Mouse (Mus musculus) limb, embryonic 13.5 days (tissue): ENCODE data around the gene Hs6st3. TPM values are rescaled to one million over a fixed set of nuclear protein-coding genes. Genes with fewer than 3 reads are reported as not detected.

Experiments
- ATAC-seq: fragments of 200-750 bp; cut with Nextera tagmentation; 2 replicates; pipeline ENCODE4 v1.8.0; 2017; ENCODE audit warnings: low read depth, moderate number of reproducible peaks, moderate TSS enrichment; ENCODE audit not compliant: low FRiP score
- H3K27ac ChIP-seq: fragments of 300-500 bp; sonication (generic); 2 replicates; pipeline ENCODE4 v1.5.1; 2015; ENCODE audit warnings: inconsistent platforms, mild to moderate bottlenecking, moderate library complexity
- H3K27me3 ChIP-seq: fragments of 300-500 bp; sonication (generic); 2 replicates; pipeline ENCODE4 v1.6.1; 2015; ENCODE audit warnings: mild to moderate bottlenecking, inconsistent platforms
- H3K36me3 ChIP-seq: fragments of 300-500 bp; sonication (generic); 2 replicates; pipeline ENCODE4 v1.6.1; 2015; ENCODE audit warnings: inconsistent platforms, mild to moderate bottlenecking, moderate library complexity
- H3K4me1 ChIP-seq: fragments of 300-500 bp; sonication (generic); 2 replicates; pipeline ENCODE4 v1.6.1; 2015; ENCODE audit warnings: inconsistent platforms
- H3K4me2 ChIP-seq: fragments of 300-500 bp; sonication (generic); replicated peaks from 2 replicates; pipeline ENCODE4 v1.6.1; 2015; ENCODE audit warnings: inconsistent platforms, mild to moderate bottlenecking, moderate library complexity
- H3K4me3 ChIP-seq: fragments of 300-500 bp; sonication (generic); 2 replicates; pipeline ENCODE4 v1.5.1; 2015; ENCODE audit warnings: moderate library complexity, mild to moderate bottlenecking, inconsistent platforms
- H3K9ac ChIP-seq: fragments of 300-500 bp; sonication (generic); 2 replicates; pipeline ENCODE4 v1.6.1; 2015; ENCODE audit warnings: mild to moderate bottlenecking, inconsistent platforms
- H3K9me3 ChIP-seq: fragments of 300-500 bp; sonication (generic); 2 replicates; pipeline ENCODE4 v1.6.1; 2016; ENCODE audit warnings: inconsistent platforms
- WGBS: fragments of 180-500 bp; shearing (Covaris S2); methylation state at CpG from one replicate; pipeline ENCODE4 v1.1.7; 2015; 5-methylcytosine and 5-hydroxymethylcytosine counted together
- polyA plus RNA-seq: library from polyadenylated mRNA; unstranded; fragments of >200 nt; fragmentation: Nextera tagmentation; extraction: Ambion mirVana; gene quantifications from 2 replicates; pipeline ENCODE4 v1.2.1, GENCODE M21; 2015

The Hs6st3 gene
- polyA plus RNA-seq, 1 experiment from 2014 or later: 0.24 TPM

DNA sequence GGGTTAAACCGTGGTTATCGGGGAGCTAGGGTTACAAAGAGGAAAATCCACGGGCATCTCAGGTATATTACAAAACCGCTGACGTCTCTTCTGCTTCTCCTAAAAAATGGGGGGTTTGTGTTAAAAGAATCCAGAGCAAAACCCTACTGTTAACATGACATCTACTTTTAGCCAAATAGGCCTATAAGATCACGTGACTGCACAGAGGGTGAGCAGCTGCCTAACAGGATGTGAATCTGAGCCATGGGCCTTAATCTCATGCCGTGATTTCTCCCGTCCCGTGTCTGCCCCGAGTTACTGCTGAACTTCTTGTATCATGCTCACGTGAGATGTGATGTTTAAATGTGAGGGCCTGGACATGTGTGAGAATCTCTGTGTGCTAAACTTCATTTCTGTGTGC lies 540.4 kb downstream of the Hs6st3 start:
- no peaks in the 10 kb centered on the region for H3K36me3 ChIP-seq
- no peaks in the 10 kb centered on the region for H3K9me3 ChIP-seq
- 0 out of 2 replicates have a peak overlapping the region, but pooled peaks have one; percentile 33 for H3K27ac ChIP-seq
- no peak overlapping the region for H3K9ac ChIP-seq
- H3K27me3 ChIP-seq: no peaks in the 10 kb centered on the region
- peaks cover 14% of the 10 kb centered on the region; the same call in 1 of the 2 replicates for H3K4me1 ChIP-seq
- H3K4me2 ChIP-seq: peak overlapping the region; percentile 30
- 49% methylated on average over 11 of the region's 11 CpGs for WGBS
- ATAC-seq: peak; percentile 44; the same call in 1 of the 2 replicates
- no peak overlapping the region for H3K4me3 ChIP-seq

DNA sequence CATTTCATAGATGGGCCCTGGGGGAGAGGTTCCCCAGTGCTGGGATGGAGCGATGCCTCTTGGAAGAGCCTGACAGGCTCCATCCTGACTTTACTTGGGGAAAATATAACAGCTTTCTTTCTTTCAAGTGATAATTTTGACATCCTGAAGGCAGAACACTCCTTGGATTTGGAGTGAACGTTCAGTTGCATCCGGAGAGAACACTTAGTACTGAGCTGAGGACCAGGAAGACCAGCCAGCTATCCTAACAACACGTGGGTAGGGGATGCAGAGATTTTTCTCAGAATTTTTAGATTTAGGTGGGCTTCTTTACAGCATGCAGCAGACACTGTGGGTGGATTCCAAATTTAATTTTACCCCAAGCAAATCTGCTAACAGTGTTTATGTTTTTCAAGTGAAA lies 541.9 kb downstream of the Hs6st3 start:
- H3K4me1 ChIP-seq: peaks cover 14% of the 10 kb centered on the region; the same call in 1 of the 2 replicates
- no peak overlapping the region for H3K27ac ChIP-seq
- H3K9ac ChIP-seq: no peak overlapping the region
- ATAC-seq: no peak
- H3K4me3 ChIP-seq: no peak overlapping the region
- WGBS: 86% methylated on average over 4 of the region's 4 CpGs
- no peaks in the 10 kb centered on the region for H3K36me3 ChIP-seq
- no peaks in the 10 kb centered on the region for H3K9me3 ChIP-seq
- H3K27me3 ChIP-seq: no peaks in the 10 kb centered on the region
- no peak overlapping the region for H3K4me2 ChIP-seq

DNA sequence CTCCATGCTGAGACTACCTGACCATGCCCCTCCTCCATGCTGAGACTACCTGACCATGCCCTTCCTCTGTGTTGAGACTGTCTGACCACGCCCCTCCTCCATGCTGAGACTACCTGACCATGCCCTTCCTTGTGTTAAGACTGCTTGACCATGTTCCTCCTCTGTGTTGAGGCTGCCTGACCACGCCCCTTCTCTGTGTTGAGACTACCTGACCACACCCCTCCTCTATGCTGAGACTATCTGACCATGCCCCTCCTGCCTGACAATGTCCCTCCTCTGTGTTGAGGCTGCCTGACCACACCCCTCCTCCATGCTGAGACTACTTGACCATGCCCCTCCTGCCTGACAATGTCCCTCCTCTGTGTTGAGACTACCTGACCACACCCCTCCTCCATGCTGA lies 549.7 kb downstream of the Hs6st3 start:
- no peak overlapping the region for H3K4me2 ChIP-seq
- H3K27me3 ChIP-seq: no peaks in the 10 kb centered on the region
- no peak overlapping the region for H3K9ac ChIP-seq
- H3K4me1 ChIP-seq: no peaks in the 10 kb centered on the region
- ATAC-seq: 0 out of 2 replicates have a peak, but pooled peaks have one; percentile 36
- no peak overlapping the region for H3K27ac ChIP-seq
- H3K36me3 ChIP-seq: no peaks in the 10 kb centered on the region
- WGBS: 95% methylated on average over 2 of the region's 2 CpGs
- H3K4me3 ChIP-seq: no peak overlapping the region
- no peaks in the 10 kb centered on the region for H3K9me3 ChIP-seq

DNA sequence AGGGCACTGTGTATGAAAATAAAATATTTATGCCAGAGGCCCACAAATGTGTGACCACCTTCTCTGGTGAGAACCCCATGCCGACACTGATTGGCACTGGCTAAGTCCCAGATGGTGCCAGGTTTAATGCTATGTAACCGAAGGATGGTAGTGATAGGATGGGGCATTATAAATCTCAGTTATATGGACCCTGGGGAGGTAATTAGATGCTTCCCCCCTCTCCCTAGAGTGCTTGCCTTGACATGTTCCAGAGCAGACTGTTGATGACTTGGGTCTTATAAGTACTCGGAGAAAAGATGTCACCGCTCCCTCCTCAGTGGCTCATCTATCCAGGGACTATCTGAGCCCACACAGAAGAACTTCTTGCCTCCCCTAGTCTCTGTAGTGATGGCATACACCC lies 561.8 kb downstream of the Hs6st3 start:
- H3K27ac ChIP-seq: no peak overlapping the region
- ATAC-seq: no peak
- H3K4me3 ChIP-seq: no peak overlapping the region
- H3K4me2 ChIP-seq: no peak overlapping the region
- no peak overlapping the region for H3K9ac ChIP-seq
- 84% methylated on average over 4 of the region's 4 CpGs for WGBS
- H3K9me3 ChIP-seq: no peaks in the 10 kb centered on the region
- no peaks in the 10 kb centered on the region for H3K36me3 ChIP-seq
- H3K27me3 ChIP-seq: no peaks in the 10 kb centered on the region
- no peaks in the 10 kb centered on the region for H3K4me1 ChIP-seq

DNA sequence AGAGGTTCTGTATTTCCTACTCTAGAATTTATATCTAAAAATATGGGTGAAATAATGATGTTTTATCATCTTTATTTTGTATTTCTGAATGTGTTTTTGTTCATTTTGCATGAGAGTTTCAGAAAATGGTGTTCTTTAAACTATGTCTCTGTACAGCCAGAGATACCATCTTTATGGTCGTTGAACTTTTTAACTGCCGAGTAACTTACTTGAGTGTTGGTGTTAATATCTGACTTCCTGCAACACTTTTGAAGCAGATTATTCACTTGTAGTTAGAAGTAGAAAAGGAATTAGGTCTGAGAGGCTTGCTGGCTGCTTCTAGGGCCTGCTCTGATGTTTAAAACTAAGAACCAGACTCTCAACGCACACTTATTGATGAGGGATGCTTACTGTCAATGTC lies 576.6 kb downstream of the Hs6st3 start:
- Histone ChIP-seq H3K27me3 (no peaks in the 10 kb centered on the region), H3K4me2 (no peak overlapping the region), H3K4me3 (no peak overlapping the region), H3K9ac (no peak overlapping the region), H3K27ac (no peak overlapping the region), H3K36me3 (no peaks in the 10 kb centered on the region), H3K4me1 (0 out of 2 replicates have a peak, but pooled peaks cover 5% of the 10 kb centered on the region), H3K9me3 (no peaks in the 10 kb centered on the region)
- WGBS: 69% methylated on average over 3 of the region's 3 CpGs
- no peak for ATAC-seq

- ATAC-seq: 0 out of 2 replicates have a peak, but pooled peaks have one; percentile 15
Observed at GRCm38 (mm10) chr14:119717323-119717722, 579.2 kb downstream of the Hs6st3 start.

GRCm38 (mm10) chr14:119725102-119725501 lies 587.0 kb downstream of the Hs6st3 start:
- no peak overlapping the region for H3K9ac ChIP-seq
- no peak overlapping the region for H3K4me2 ChIP-seq
- no peaks in the 10 kb centered on the region for H3K27me3 ChIP-seq
- no peaks in the 10 kb centered on the region for H3K9me3 ChIP-seq
- H3K36me3 ChIP-seq: no peaks in the 10 kb centered on the region
- 77% methylated on average over 6 of the region's 6 CpGs for WGBS
- H3K27ac ChIP-seq: no peak overlapping the region
- H3K4me3 ChIP-seq: no peak overlapping the region
- no peak for ATAC-seq
- H3K4me1 ChIP-seq: no peaks in the 10 kb centered on the region

More at GRCm38 (mm10) chr14:119717323-119717722, 579.2 kb downstream of the Hs6st3 start:
- no peak overlapping the region for H3K27ac ChIP-seq
- no peaks in the 10 kb centered on the region for H3K27me3 ChIP-seq
- H3K4me1 ChIP-seq: 0 out of 2 replicates have a peak, but pooled peaks cover 4% of the 10 kb centered on the region
- no peak overlapping the region for H3K4me3 ChIP-seq
- H3K9me3 ChIP-seq: no peaks in the 10 kb centered on the region
- no peak overlapping the region for H3K9ac ChIP-seq
- H3K4me2 ChIP-seq: no peak overlapping the region
- H3K36me3 ChIP-seq: no peaks in the 10 kb centered on the region
- WGBS: 44% methylated on average over 1 of the region's 1 CpGs

GRCm38 (mm10) chr14:119731436-119732080 lies 593.4 kb downstream of the Hs6st3 start:
- ATAC-seq: no peak
- Histone ChIP-seq H3K9me3 (no peaks in the 10 kb centered on the region), H3K4me1 (no peaks in the 10 kb centered on the region), H3K4me2 (no peak overlapping the region), H3K4me3 (no peak overlapping the region), H3K36me3 (no peaks in the 10 kb centered on the region), H3K27ac (no peak overlapping the region), H3K27me3 (no peaks in the 10 kb centered on the region), H3K9ac (no peak overlapping the region)
- 76% methylated on average over 7 of the region's 7 CpGs for WGBS

GRCm38 (mm10) chr14:119732219-119732618 lies 594.1 kb downstream of the Hs6st3 start:
- Histone ChIP-seq H3K27me3 (no peaks in the 10 kb centered on the region), H3K27ac (no peak overlapping the region), H3K4me1 (no peaks in the 10 kb centered on the region), H3K9me3 (no peaks in the 10 kb centered on the region), H3K4me3 (no peak overlapping the region), H3K36me3 (no peaks in the 10 kb centered on the region), H3K4me2 (no peak overlapping the region), H3K9ac (no peak overlapping the region)
- ATAC-seq: no peak
- WGBS: 88% methylated on average over 4 of the region's 4 CpGs

DNA sequence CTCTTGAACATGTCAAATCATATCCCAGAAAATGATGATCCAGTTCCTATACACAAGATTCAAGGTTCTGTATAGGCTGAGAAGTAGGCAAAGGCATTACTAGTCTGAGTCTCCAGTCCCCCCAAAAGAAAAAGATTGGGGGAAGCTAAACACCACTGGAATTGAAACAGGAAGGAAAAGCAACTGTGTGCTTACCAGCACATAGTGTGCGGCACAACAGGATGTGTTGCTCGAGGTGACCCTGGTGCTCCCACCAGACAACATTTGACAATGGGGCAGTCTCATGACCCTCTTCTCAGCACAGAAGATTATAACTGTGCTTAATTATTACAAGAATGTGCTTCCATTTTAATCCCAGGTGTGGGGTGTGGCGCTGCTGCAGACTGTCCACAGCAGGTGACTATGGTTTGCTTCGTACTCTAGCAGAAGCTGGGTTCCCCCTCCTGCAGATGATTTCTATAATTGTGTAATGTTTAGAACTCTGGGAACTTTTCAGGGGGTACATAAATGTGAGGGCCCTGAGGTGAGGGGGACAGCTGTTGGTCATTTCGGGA lies 599.3 kb downstream of the Hs6st3 start:
- no peaks in the 10 kb centered on the region for H3K4me1 ChIP-seq
- WGBS: 61% methylated on average over 5 of the region's 5 CpGs
- H3K4me3 ChIP-seq: no peak overlapping the region
- ATAC-seq: no peak
- no peaks in the 10 kb centered on the region for H3K9me3 ChIP-seq
- H3K27ac ChIP-seq: no peak overlapping the region
- H3K9ac ChIP-seq: no peak overlapping the region
- H3K27me3 ChIP-seq: no peaks in the 10 kb centered on the region
- H3K36me3 ChIP-seq: no peaks in the 10 kb centered on the region
- no peak overlapping the region for H3K4me2 ChIP-seq

DNA sequence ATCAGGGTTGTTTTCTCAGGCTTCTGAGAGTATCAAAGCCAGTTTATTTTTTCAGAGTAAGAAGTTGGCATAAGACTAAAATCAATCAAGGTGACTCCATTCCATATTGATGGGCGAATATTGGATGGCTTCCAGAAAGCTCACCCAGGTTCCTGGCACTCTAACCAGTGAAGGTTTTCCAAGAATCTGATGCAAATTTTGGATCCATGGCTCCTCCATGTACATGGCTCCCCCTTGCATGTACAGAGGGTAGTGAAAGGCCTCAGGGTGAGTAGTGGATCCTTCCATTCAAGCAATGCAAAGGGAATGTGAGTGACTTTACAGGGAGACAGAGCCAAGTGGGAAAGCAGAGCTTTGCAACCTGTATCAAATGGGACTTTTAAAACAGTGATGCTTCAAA lies 603.6 kb downstream of the Hs6st3 start:
- no peak overlapping the region for H3K9ac ChIP-seq
- no peaks in the 10 kb centered on the region for H3K9me3 ChIP-seq
- ATAC-seq: no peak
- no peak overlapping the region for H3K4me2 ChIP-seq
- no peaks in the 10 kb centered on the region for H3K27me3 ChIP-seq
- no peak overlapping the region for H3K4me3 ChIP-seq
- H3K27ac ChIP-seq: no peak overlapping the region
- WGBS: 81% methylated on average over 1 of the region's 1 CpGs
- H3K4me1 ChIP-seq: peaks cover 8% of the 10 kb centered on the region; the same call in 1 of the 2 replicates
- no peaks in the 10 kb centered on the region for H3K36me3 ChIP-seq

DNA sequence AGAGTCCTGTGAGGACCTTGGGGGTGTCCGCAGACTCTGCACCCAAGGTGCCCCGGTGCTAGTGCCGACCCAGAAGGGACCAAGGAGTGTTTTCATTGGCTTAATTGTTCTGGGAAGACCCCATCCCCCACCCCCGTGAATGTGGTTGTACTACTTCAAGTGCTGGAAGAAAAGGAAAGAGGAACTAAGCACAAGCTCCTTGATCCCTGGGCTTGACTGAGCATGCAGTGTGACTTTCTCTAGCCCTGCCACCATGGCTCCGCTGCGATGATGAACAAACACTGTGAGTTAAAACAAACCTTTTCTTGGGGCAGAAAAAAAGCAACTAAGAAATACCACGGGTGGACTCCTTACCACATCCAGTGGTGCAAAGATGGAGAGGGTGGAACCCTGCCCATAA lies 623.2 kb downstream of the Hs6st3 start:
- Histone ChIP-seq H3K4me2 (no peak overlapping the region), H3K27ac (no peak overlapping the region), H3K27me3 (no peaks in the 10 kb centered on the region), H3K36me3 (no peaks in the 10 kb centered on the region), H3K9me3 (no peaks in the 10 kb centered on the region), H3K4me3 (no peak overlapping the region), H3K9ac (no peak overlapping the region), H3K4me1 (no peaks in the 10 kb centered on the region)
- no peak for ATAC-seq
- WGBS: 90% methylated on average over 7 of the region's 7 CpGs

DNA sequence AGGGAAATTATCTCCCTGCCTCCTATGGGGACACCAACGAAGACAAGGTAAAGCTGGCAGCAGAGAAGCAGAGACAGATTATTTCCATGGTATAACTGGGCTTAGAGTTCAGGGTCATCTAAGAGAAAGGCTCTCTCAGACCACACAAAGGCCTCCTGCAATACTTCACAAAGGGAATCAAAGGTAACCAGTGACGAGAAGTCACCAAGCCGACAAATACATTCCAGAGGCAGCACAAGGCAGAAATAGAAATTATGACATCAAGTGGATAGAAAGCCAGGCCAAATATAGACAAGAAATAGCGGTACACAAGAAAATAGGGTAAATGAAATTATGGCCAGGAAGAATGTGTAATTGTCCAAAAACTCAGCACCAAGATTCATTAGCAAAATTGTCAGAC lies 633.9 kb downstream of the Hs6st3 start:
- H3K27me3 ChIP-seq: no peaks in the 10 kb centered on the region
- 71% methylated on average over 4 of the region's 4 CpGs for WGBS
- no peak for ATAC-seq
- no peak overlapping the region for H3K4me2 ChIP-seq
- H3K9ac ChIP-seq: no peak overlapping the region
- no peak overlapping the region for H3K4me3 ChIP-seq
- no peak overlapping the region for H3K27ac ChIP-seq
- H3K36me3 ChIP-seq: no peaks in the 10 kb centered on the region
- H3K4me1 ChIP-seq: no peaks in the 10 kb centered on the region
- H3K9me3 ChIP-seq: no peaks in the 10 kb centered on the region
